Mouse (Mus musculus): ENCODE measurements at regions not wholly inside any gene's neighbourhood (a gene's known extent, or its start where the extent isn't known, plus 50 kb on each side); places are given as distances from the start of the nearest gene placed in this dataset.
A peak's percentile ranks its signal among the peaks of the same experiment; 100 is the strongest.

GRCm38 (mm10) chr14:76721751-76722150, 165.1 kb upstream of the Serp2 start:
- DNase-seq, result no peak
- no peak overlapping the region for H3K4me2 ChIP-seq
- H3K36me3 ChIP-seq (ENCODE audit: insufficient read depth), result no peaks in the 10 kb centered on the region
- TF ChIP-seq CTCF (IDR thresholded peaks at IDR 0.05; ENCODE audit: low read depth), result no peak
- no peaks in the 10 kb centered on the region for H3K27me3 ChIP-seq (ENCODE audit: insufficient read depth, low read length)
- H3K27ac ChIP-seq (ENCODE audit: low read depth), result no peak overlapping the region
- 68% methylated on average over 9 of the region's 9 CpGs for WGBS
- no peak overlapping the region for H3K4me3 ChIP-seq (ENCODE audit: low read depth, low read length)
- H3K9ac ChIP-seq, result no peak overlapping the region
- no peaks in the 10 kb centered on the region for H3K9me3 ChIP-seq (ENCODE audit: low read depth, low read length)
- ATAC-seq (ENCODE audit: insufficient read depth), result no peak
- 0 out of 2 replicates have a peak, but pooled peaks cover 6% of the 10 kb centered on the region for H3K4me1 ChIP-seq (ENCODE audit: insufficient read depth)

- Histone ChIP-seq H3K36me3 (ENCODE audit: insufficient read depth) (no peaks in the 10 kb centered on the region), H3K9ac (no peak overlapping the region), H3K4me2 (no peak overlapping the region), H3K4me3 (ENCODE audit: low read depth, low read length) (no peak overlapping the region), H3K27ac (ENCODE audit: low read depth) (no peak overlapping the region), H3K4me1 (ENCODE audit: insufficient read depth) (peaks cover 16% of the 10 kb centered on the region), H3K27me3 (ENCODE audit: insufficient read depth, low read length) (no peaks in the 10 kb centered on the region), H3K9me3 (ENCODE audit: low read depth, low read length) (no peaks in the 10 kb centered on the region)
- TF ChIP-seq CTCF (IDR thresholded peaks at IDR 0.05; ENCODE audit: low read depth), result no peak
- no peak for ATAC-seq (ENCODE audit: insufficient read depth)
- 86% methylated on average over 3 of the region's 3 CpGs for WGBS
- no peak for DNase-seq
Observed at GRCm38 (mm10) chr14:76717081-76717480, 160.4 kb upstream of the Serp2 start.

- WGBS, result 32% methylated on average over 4 of the region's 4 CpGs
- TF ChIP-seq CTCF (IDR thresholded peaks at IDR 0.05; ENCODE audit: low read depth), result no peak
- DNase-seq (peak; percentile 37), ATAC-seq (ENCODE audit: insufficient read depth) (0 out of 2 replicates have a peak, but pooled peaks have one; percentile 21)
- Histone ChIP-seq H3K4me2 (no peak overlapping the region), H3K4me3 (ENCODE audit: low read depth, low read length) (no peak overlapping the region), H3K27me3 (ENCODE audit: insufficient read depth, low read length) (no peaks in the 10 kb centered on the region), H3K9me3 (ENCODE audit: low read depth, low read length) (no peaks in the 10 kb centered on the region), H3K36me3 (ENCODE audit: insufficient read depth) (no peaks in the 10 kb centered on the region), H3K4me1 (ENCODE audit: insufficient read depth) (peaks cover 16% of the 10 kb centered on the region), H3K9ac (no peak overlapping the region), H3K27ac (ENCODE audit: low read depth) (peak overlapping the region; percentile 48; the same call in 1 of the 2 replicates)
Observed at GRCm38 (mm10) chr14:76714727-76715126, 158.0 kb upstream of the Serp2 start.

- 0 out of 2 replicates have a peak, but pooled peaks have one; percentile 39 for ATAC-seq (ENCODE audit: insufficient read depth)
- DNase-seq, result peak; percentile 57
- Histone ChIP-seq H3K27me3 (ENCODE audit: insufficient read depth, low read length) (no peaks in the 10 kb centered on the region), H3K4me2 (no peak overlapping the region), H3K4me3 (ENCODE audit: low read depth, low read length) (no peak overlapping the region), H3K36me3 (ENCODE audit: insufficient read depth) (no peaks in the 10 kb centered on the region), H3K9me3 (ENCODE audit: low read depth, low read length) (no peaks in the 10 kb centered on the region), H3K4me1 (ENCODE audit: insufficient read depth) (peaks cover 17% of the 10 kb centered on the region), H3K9ac (no peak overlapping the region), H3K27ac (ENCODE audit: low read depth) (no peak overlapping the region)
- 20% methylated on average over 7 of the region's 7 CpGs for WGBS
- TF ChIP-seq CTCF (IDR thresholded peaks at IDR 0.05; ENCODE audit: low read depth), result no peak
Observed at GRCm38 (mm10) chr14:76713946-76714345, 157.3 kb upstream of the Serp2 start.

- no peak overlapping the region for H3K4me3 ChIP-seq (ENCODE audit: low read depth, low read length)
- H3K36me3 ChIP-seq (ENCODE audit: insufficient read depth), result no peaks in the 10 kb centered on the region
- H3K4me2 ChIP-seq, result no peak overlapping the region
- 55% methylated on average over 11 of the region's 11 CpGs for WGBS
- peaks cover 7% of the 10 kb centered on the region; the same call in 1 of the 2 replicates for H3K4me1 ChIP-seq (ENCODE audit: insufficient read depth)
- no peak for ATAC-seq (ENCODE audit: insufficient read depth)
- no peaks in the 10 kb centered on the region for H3K27me3 ChIP-seq (ENCODE audit: insufficient read depth, low read length)
- H3K9ac ChIP-seq, result no peak overlapping the region
- DNase-seq, result peak; percentile 44
- H3K27ac ChIP-seq (ENCODE audit: low read depth), result peak overlapping the region; percentile 74; the same call in 1 of the 2 replicates
- TF ChIP-seq CTCF (IDR thresholded peaks at IDR 0.05; ENCODE audit: low read depth), result no peak
- no peaks in the 10 kb centered on the region for H3K9me3 ChIP-seq (ENCODE audit: low read depth, low read length)
Observed at GRCm38 (mm10) chr14:76708728-76709127, 152.0 kb upstream of the Serp2 start.

- H3K9ac ChIP-seq, result no peak overlapping the region
Observed at GRCm38 (mm10) chr14:76703373-76703764, 146.7 kb upstream of the Serp2 start.

GRCm38 (mm10) chr14:76702709-76703372, 146.2 kb upstream of the Serp2 start:
- Histone ChIP-seq H3K27ac (ENCODE audit: low read depth) (no peak overlapping the region), H3K27me3 (ENCODE audit: insufficient read depth, low read length) (no peaks in the 10 kb centered on the region), H3K4me1 (ENCODE audit: insufficient read depth) (peaks cover 27% of the 10 kb centered on the region), H3K36me3 (ENCODE audit: insufficient read depth) (no peaks in the 10 kb centered on the region), H3K4me3 (ENCODE audit: low read depth, low read length) (no peak overlapping the region), H3K9me3 (ENCODE audit: low read depth, low read length) (no peaks in the 10 kb centered on the region), H3K4me2 (peak overlapping the region; percentile 14), H3K9ac (no peak overlapping the region)
- ATAC-seq (ENCODE audit: insufficient read depth) (peak; percentile 93), DNase-seq (peak; percentile 86)
- TF ChIP-seq CTCF (IDR thresholded peaks at IDR 0.05; ENCODE audit: low read depth), result no peak
- WGBS, result 24% methylated on average over 8 of the region's 8 CpGs

More at GRCm38 (mm10) chr14:76703373-76703764, 146.7 kb upstream of the Serp2 start:
- Histone ChIP-seq H3K4me3 (ENCODE audit: low read depth, low read length) (no peak overlapping the region), H3K36me3 (ENCODE audit: insufficient read depth) (no peaks in the 10 kb centered on the region), H3K27me3 (ENCODE audit: insufficient read depth, low read length) (no peaks in the 10 kb centered on the region), H3K27ac (ENCODE audit: low read depth) (no peak overlapping the region), H3K4me2 (no peak overlapping the region), H3K4me1 (ENCODE audit: insufficient read depth) (peaks cover 22% of the 10 kb centered on the region), H3K9me3 (ENCODE audit: low read depth, low read length) (no peaks in the 10 kb centered on the region)
- DNase-seq (peak; percentile 35), ATAC-seq (ENCODE audit: insufficient read depth) (0 out of 2 replicates have a peak, but pooled peaks have one; percentile 1)
- TF ChIP-seq CTCF (IDR thresholded peaks at IDR 0.05; ENCODE audit: low read depth), result no peak
- WGBS, result 64% methylated on average over 7 of the region's 7 CpGs

Measured in lung, embryonic 14.5 days (tissue).